Mouse (Mus musculus): ENCODE data around the gene Ccdc71.

DNA sequence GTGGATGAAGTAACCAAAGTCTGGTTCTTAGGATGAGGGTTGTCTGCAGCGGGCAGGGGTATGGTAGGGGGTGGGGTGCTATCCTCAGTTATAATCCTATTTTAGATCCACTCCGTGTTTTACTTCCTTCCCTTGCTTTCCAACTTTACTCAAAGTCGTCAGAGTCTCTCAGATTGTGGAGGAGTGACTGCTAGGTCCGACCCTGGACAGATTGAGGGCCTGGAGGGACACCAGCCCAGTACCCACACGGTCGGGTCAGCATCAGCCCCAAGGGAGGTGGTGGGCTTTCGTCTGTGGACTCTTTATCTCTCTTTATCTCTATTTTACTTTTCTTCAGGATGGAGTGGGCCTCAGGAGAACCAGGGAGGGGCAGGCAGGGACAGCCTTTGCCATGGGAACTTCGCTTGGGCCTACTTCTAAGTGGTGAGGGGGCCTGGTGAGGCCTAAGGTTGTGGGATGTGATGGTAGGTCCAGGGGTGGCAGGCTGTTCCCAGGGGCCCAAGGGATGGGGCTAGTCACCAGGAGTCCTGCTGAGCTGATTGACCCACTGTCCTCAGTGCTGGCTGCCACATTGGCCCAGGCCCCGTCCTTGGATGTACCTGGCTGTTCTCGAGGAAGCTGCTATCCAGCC is 19.5 kb downstream of the Ccdc71 start, which contains the start of gene Lamb2:
- TF ChIP-seq POLR2A (IDR thresholded peaks at IDR 0.05; ENCODE audit: insufficient read depth, low read depth, low read length) (no peak), CTCF (IDR thresholded peaks at IDR 0.05; ENCODE audit: insufficient read depth, low read depth, low read length) (no peak)
